Mouse (Mus musculus) limb, embryonic 12.5 days (tissue): ENCODE measurements around the gene Dnajc4. TPM values are rescaled to one million over a fixed set of nuclear protein-coding genes. Genes with fewer than 3 reads are reported as not detected.
A peak's percentile ranks its signal among the peaks of the same experiment; 100 is the strongest.

Experiments
- ATAC-seq: fragments of 200-750 bp; cut with Nextera tagmentation; 2 replicates; pipeline ENCODE4 v1.8.0; 2017; ENCODE audit warnings: low read depth, moderate TSS enrichment; ENCODE audit not compliant: insufficient number of reproducible peaks, insufficient read depth, low FRiP score, low TSS enrichment
- H3K27ac ChIP-seq: fragments of 300-500 bp; sonication (generic); 2 replicates; pipeline ENCODE4 v1.5.1; 2016; ENCODE audit warnings: mild to moderate bottlenecking, moderate library complexity
- H3K27me3 ChIP-seq: fragments of 300-500 bp; sonication (generic); 2 replicates; pipeline ENCODE4 v1.6.1; 2016; ENCODE audit warnings: mild to moderate bottlenecking, moderate library complexity
- H3K36me3 ChIP-seq: fragments of 300-500 bp; sonication (generic); 2 replicates; pipeline ENCODE4 v1.6.1; 2016; ENCODE audit warnings: mild to moderate bottlenecking, moderate library complexity
- H3K4me1 ChIP-seq: fragments of 300-500 bp; sonication (generic); replicated peaks from 2 replicates; pipeline ENCODE4 v1.6.1; 2016
- H3K4me2 ChIP-seq: fragments of 300-500 bp; sonication (generic); 2 replicates; pipeline ENCODE4 v1.6.1; 2016; ENCODE audit warnings: mild to moderate bottlenecking, moderate library complexity
- H3K4me3 ChIP-seq: fragments of 300-500 bp; sonication (generic); replicated peaks from 2 replicates; pipeline ENCODE4 v1.5.1; 2016; ENCODE audit warnings: mild to moderate bottlenecking
- H3K9ac ChIP-seq: fragments of 300-500 bp; sonication (generic); replicated peaks from 2 replicates; pipeline ENCODE4 v1.6.1; 2016; ENCODE audit warnings: mild to moderate bottlenecking, moderate library complexity
- H3K9me3 ChIP-seq: fragments of 300-500 bp; sonication (generic); 2 replicates; pipeline ENCODE4 v1.6.1; 2016; ENCODE audit warnings: mild to moderate bottlenecking, moderate library complexity
- WGBS: fragments of 180-500 bp; shearing (Covaris S2); methylation state at CpG from one replicate; pipeline ENCODE4 v1.1.7; 2016; 5-methylcytosine and 5-hydroxymethylcytosine counted together
- polyA plus RNA-seq: library from polyadenylated mRNA; unstranded; fragments of >200 nt; fragmentation: Nextera tagmentation; extraction: Ambion mirVana; gene quantifications from 2 replicates; pipeline ENCODE4 v1.2.1, GENCODE M21; 2016

The Dnajc4 gene
- polyA plus RNA-seq, 1 experiment from 2014 or later = 21.2 TPM

DNA sequence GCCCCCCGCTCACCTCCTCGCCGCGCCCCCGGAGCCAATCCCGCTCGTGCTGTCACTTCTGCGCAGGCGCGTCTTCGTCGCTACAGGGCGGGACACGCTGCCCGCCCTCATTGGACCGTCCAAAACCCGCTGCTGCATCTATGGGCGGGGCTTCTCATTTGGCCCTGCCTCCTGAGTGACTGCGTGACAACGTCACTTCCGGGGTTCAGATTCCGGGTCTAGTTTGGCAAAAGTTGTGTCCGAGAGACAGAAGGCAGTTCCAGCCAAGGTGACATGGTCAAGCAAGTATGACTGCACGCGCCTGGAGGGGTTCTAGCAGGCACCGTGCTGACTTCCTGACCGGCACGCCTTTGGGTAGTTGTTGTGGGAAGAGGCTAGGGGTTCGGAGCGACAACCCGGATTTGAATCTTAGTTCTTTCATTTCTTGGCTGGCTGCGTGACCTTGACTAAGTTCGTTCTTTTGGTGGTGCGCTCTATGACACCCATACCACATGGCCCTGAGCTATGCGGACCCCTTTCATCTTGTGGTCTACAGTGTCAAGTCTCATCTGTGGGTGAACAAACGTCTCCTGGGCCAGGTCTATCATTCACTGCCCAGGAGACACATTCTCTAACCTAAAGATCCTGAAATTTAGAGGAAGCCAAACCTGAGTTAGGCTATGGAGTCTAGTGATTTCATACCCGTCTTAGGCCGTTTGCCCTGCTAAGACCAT lies 11.8 kb downstream of the Dnajc4 start, which contains the start of gene Fkbp2:
Gene Fkbp2, minus strand, starts transcription at position 121 of the 713 bp plus-strand sequence.
- H3K4me2 ChIP-seq = peak within 1 kb of the TSS; percentile 80
- H3K9ac ChIP-seq = peak within 1 kb of the TSS; percentile 80
- H3K4me1 ChIP-seq = peaks cover 45% of the 10 kb centered on the region
- H3K27ac ChIP-seq = peak within 1 kb of the TSS; percentile 92
- H3K9me3 ChIP-seq = no peaks in the 10 kb centered on the region
- ATAC-seq = peak; percentile 83
- WGBS = 2% methylated on average over 38 of the region's 38 CpGs
- H3K4me3 ChIP-seq = peak within 1 kb of the TSS; percentile 67
- H3K36me3 ChIP-seq = peaks cover 56% of the 10 kb centered on the region
- H3K27me3 ChIP-seq = no peaks in the 10 kb centered on the region

DNA sequence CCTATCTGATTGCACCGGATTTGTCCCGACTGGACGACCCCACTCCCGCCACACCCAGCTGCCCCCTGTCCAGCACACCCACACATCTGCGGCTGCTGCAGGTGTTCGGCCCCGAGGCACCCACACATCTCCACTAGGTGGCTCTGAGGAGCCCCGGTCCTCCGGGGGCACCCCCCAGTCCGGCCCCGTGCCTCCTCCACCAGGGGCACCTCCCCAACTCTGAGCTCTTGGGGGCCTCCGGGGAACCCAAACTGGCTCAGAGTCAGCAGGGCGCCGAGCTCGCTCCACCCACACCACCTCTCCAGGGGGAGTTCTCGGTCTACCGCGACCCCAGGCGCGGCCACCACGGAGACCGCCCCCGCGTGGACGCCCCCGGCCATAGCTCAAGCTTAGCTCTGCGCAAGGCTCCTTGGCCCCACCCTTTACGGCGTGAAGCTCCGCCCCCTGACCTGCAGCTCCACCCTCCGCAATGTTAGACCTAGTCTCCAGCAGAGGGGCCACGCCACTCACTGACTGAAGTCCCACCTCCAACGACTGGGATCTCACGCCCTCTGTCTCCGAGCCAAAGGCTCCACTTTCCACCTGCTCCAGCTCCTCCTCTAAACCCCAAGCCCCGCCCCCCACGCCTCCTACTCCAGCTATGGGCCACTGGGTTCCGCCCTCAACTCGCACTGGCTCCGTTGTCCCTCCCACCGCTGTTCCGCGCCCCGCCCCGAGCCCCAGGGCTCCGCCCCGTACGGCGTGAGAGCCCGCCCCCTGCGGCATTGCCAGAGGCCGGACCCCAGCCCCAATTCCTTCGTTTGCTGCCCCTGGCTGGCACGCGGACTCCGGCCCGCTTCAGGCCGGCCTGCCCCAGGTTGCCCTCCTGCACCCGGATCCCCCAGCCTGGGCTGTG lies 12.6 kb downstream of the Dnajc4 start:
- Histone ChIP-seq H3K9me3 (no peaks in the 10 kb centered on the region), H3K27ac (peak overlapping the region; percentile 92), H3K36me3 (peaks cover 48% of the 10 kb centered on the region), H3K4me1 (peaks cover 45% of the 10 kb centered on the region), H3K4me2 (peak overlapping the region; percentile 80), H3K4me3 (peak overlapping the region; percentile 67), H3K27me3 (no peaks in the 10 kb centered on the region), H3K9ac (peak overlapping the region; percentile 80)
- ATAC-seq = peak; percentile 86
- under 1% methylated on average over 58 of the region's 59 CpGs for WGBS

DNA sequence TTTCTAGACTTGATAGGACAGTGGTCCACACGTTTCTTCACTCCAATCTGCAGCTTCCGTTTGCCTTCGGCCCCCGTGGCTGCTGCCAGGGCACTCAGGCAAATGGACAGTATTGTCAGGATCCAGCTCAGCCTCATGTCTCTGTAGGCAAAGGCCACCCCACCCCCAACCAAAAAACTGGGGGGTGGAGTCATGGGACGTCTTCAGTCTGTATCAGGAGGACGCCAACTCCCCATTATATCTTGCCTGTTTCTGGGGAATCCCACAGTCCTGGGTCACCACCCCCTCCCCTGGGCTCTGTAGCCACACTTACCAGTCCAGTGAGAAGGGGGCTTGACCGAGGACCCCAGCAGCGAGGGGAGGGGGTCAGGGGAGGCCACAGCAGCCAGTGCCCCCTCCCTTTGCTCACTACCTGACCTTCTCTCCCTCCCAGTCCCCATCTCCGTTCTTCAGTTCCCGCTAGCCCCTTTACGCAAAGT lies 13.3 kb downstream of the Dnajc4 start:
- ATAC-seq = 0 out of 2 replicates have a peak, but pooled peaks have one; percentile 1
- WGBS = 15% methylated on average over 11 of the region's 11 CpGs
- Histone ChIP-seq H3K36me3 (peaks cover 44% of the 10 kb centered on the region), H3K4me1 (peaks cover 46% of the 10 kb centered on the region), H3K27me3 (no peaks in the 10 kb centered on the region), H3K9me3 (no peaks in the 10 kb centered on the region), H3K4me3 (peak overlapping the region; percentile 67), H3K4me2 (peak overlapping the region; percentile 80), H3K9ac (peak overlapping the region; percentile 66), H3K27ac (peak overlapping the region; percentile 62; the same call in 1 of the 2 replicates)

DNA sequence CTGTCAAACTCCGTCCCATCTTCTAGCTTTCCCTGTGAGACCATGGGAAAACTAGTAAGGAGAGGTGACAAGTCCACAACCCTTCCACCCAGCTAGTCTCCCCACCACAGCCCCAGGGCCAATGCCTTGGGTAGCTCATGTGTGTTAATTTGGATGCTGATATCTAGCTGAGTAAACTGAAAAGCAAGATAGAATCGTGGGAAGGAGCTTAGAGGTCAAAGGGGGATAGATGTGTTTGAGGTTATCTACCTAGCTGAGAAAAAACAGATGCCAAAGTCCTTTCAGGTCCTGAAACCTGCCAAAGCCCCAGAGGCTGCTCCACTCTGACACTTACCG lies 13.8 kb downstream of the Dnajc4 start:
- WGBS = 56% methylated on average over 3 of the region's 3 CpGs
- Histone ChIP-seq H3K9me3 (no peaks in the 10 kb centered on the region), H3K4me2 (peak overlapping the region; percentile 80), H3K9ac (0 out of 2 replicates have a peak overlapping the region, but pooled peaks have one; percentile 18), H3K4me1 (peaks cover 50% of the 10 kb centered on the region), H3K36me3 (peaks cover 39% of the 10 kb centered on the region), H3K4me3 (peak overlapping the region; percentile 67), H3K27me3 (no peaks in the 10 kb centered on the region), H3K27ac (peak overlapping the region; percentile 41; the same call in 1 of the 2 replicates)
- no peak for ATAC-seq

DNA sequence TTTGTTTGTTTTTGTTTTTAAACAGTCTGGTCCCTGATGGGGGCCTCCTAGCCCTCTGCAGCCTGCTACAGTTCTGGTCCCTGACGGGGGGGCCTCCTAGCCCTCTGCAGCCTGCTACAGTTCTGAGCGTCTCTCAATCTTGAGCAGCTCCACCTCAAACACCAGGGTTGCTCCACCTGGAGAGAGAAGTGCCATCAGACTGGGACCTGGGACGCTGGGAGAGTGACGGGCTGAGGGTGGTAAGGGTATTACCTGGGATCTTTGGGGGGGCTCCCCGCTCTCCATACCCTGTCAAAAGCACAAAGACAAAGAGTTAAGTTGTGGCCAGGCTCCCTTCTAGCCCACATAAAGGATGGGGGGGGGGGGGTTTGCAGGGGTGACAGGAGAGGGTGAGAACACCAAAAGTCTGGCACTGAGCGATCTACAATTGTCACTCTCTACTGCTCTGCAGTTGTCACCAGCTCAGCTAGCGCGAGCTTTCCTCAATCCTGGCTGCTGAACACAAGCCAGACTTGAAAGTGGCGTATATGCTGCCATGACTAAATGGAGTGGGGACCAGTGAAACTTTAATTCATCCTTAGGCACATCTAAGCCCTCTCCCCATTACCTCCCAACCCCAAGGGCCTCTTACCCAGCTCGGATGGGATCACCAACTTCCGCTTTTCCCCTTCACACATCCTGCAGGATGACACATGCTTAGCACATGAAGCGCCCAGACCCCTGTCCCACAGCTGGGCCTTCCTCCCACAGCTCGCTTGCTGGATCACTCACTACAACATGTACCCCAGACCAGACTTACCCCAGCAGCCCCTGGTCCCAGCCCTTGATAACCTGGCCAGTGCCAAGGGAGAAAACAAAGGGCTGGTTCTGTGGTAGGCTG lies 14.4 kb downstream of the Dnajc4 start:
- no peak for ATAC-seq
- Histone ChIP-seq H3K27me3 (no peaks in the 10 kb centered on the region; the same call in 1 of the 2 replicates), H3K9me3 (no peaks in the 10 kb centered on the region), H3K36me3 (peaks cover 35% of the 10 kb centered on the region), H3K4me2 (peak overlapping the region; percentile 80; the same call in 1 of the 2 replicates), H3K9ac (0 out of 2 replicates have a peak overlapping the region, but pooled peaks have one; percentile 18), H3K27ac (peak overlapping the region; percentile 41; the same call in 1 of the 2 replicates), H3K4me1 (peaks cover 53% of the 10 kb centered on the region), H3K4me3 (0 out of 2 replicates have a peak overlapping the region, but pooled peaks have one; percentile 67)
- WGBS = 81% methylated on average over 13 of the region's 13 CpGs

DNA sequence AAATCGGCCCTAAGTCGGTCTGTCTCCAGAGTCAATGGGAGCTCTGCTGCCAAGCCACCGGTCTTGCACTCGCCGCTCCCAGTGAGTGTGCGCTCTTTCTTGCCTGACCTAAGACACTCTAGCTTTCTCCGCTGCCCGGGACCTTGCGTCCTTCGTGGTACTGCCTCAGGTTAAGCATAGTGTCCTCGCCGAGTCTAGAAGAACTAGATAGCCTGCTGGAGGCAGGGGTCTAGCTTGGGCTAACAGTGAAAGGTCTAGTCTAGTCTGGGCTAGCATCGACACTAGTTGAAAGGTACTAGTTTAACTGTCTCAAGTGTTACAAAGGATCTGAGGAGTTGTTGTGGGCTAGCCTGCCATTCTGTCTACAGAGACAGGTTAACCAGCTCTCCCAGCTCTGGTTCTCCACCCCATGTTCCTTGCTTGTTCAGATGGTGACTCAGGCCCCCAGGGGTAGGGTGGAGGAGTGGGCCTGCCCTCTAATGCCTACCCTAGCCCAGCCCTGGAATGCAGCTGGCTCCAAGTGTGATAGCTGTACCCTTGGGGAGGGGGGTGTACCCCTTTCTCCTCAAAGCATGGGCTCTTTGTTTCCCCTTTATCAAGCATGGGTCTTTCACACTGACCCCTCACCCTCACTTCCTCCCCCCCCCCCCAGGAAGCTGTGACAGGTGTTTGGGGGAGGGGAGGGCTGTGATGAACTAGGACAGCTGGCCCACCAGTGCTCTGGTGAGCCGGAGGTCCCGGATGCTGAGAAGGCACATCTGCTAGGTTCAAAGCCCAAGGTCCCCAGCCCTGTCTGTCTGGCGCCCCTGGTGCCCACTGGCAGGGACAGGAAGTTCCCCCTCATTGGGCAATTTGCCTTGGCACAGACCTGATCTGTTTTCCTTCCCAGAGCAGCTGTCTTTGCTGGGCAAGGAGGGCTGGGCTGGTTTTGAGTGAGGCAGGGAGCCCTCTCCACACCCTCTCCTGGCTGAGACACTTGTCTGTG lies 16.5 kb downstream of the Dnajc4 start, which contains the start of gene Plcb3:
Gene Plcb3, minus strand, starts transcription at position 934 of the 985 bp plus-strand sequence.
- Histone ChIP-seq H3K27me3 (peaks cover 5% of the 10 kb centered on the region), H3K27ac (peak within 1 kb of the TSS; percentile 86), H3K4me2 (peak within 1 kb of the TSS; percentile 95), H3K36me3 (peaks cover 23% of the 10 kb centered on the region), H3K4me1 (peaks cover 58% of the 10 kb centered on the region), H3K9ac (peak within 1 kb of the TSS; percentile 85), H3K4me3 (peak within 1 kb of the TSS; percentile 71), H3K9me3 (no peaks in the 10 kb centered on the region)
- ATAC-seq = no peak
- 0% methylated on average over 16 of the region's 16 CpGs for WGBS

DNA sequence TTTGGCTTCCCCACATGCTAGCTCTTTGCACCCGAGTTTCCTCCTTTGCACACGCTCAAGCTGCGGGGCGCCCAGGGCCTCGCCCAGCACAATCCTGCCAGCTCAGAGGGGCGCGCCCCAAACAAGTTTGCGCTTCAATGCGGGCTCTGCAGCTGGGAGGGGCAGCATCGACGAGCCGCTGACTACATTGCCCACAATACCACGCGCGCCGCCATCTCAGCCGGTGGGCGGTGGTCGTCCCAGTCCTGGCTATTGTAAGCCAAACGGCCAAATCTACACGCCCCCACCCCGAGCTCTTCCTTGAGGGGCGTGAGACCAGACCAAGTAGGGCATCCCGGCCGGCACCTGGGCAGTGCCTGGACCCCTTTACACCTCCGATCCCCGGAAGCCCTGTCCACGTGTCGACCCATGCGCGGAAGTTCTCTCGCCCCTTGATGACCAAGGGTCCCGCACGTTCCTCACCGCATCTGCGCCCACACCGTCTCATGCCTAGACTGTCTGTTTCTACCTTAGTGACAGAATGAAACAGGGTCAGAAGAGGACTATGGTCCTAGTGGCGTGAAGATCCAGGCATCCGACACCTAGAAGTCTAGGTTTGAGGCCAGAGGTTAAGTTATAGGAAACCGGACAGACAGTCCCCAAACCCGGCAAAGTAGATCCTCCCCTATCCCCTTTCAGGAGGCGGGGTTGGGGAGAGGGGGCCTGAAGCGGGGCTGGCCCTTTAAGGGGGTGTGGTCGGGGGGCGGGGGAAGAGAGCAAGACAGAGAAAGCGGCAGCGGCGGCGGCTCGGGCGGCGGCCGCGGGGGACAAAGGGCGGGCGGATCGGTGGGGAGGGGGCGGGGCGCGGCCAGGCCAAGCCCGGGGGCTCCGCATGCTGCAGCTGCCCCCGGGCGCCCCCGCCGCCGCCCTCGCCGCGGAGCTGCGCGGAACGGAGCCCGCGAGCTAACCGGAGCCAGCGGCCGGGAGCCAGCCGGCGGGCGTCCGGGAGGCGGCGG lies 17.9 kb downstream of the Dnajc4 start, which contains the start of gene Ppp1r14b:
Gene Ppp1r14b, plus strand, starts transcription at position 758 of the 995 bp plus-strand sequence.
- WGBS = under 1% methylated on average over 65 of the region's 84 CpGs
- Histone ChIP-seq H3K4me2 (peak within 1 kb of the TSS; percentile 95), H3K9me3 (no peaks in the 10 kb centered on the region), H3K36me3 (peaks cover 23% of the 10 kb centered on the region), H3K4me1 (peaks cover 68% of the 10 kb centered on the region), H3K9ac (peak within 1 kb of the TSS; percentile 85), H3K4me3 (peak within 1 kb of the TSS; percentile 71), H3K27ac (peak within 1 kb of the TSS; percentile 86), H3K27me3 (peaks cover 10% of the 10 kb centered on the region)
- peak; percentile 40 for ATAC-seq

DNA sequence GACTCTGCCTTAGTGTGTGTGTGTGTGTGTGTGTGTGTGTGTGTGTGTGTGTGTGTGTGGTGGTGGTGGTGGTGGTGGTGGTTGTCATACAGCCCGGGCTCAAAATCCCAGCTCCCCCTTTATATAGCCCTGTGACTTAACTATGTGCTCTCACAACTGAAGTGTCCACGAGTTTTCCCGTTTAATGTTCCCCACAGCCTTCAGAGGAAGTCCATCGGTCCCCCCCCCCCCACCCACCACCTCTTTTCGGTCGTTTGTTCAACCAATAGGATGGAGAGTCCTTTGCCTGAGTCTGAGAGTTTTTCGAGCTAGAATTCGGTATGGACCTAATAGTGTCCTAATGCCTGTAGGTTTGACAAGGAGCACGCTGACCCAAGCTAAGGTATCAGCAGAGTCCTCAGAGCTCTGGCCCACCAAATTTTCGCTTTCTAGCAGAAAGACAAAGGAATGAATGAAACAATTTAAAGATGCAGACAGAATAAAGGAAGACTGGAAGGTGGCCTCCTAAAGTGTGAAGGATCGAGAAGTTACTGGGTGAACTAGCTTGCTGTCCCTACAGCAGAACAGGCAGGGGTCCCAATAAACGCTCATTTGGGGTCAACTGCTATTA lies 18.7 kb downstream of the Dnajc4 start:
- Histone ChIP-seq H3K9me3 (no peaks in the 10 kb centered on the region), H3K27me3 (peaks cover 10% of the 10 kb centered on the region), H3K4me2 (peak overlapping the region; percentile 95), H3K4me3 (peak overlapping the region; percentile 71), H3K4me1 (peaks cover 68% of the 10 kb centered on the region), H3K27ac (no peak overlapping the region), H3K9ac (peak overlapping the region; percentile 85), H3K36me3 (peaks cover 23% of the 10 kb centered on the region)
- no peak for ATAC-seq
- WGBS = 33% methylated on average over 12 of the region's 12 CpGs
